Mouse (Mus musculus) lung, postnatal 0 days (tissue): ENCODE measurements around the gene Cnn2. TPM values are rescaled to one million over a fixed set of nuclear protein-coding genes. Genes with fewer than 3 reads are reported as not detected.

Source experiments
- ATAC-seq: fragments of 200-750 bp; cut with Nextera tagmentation; 2 replicates; pipeline ENCODE4 v1.8.0; 2017; ENCODE audit warnings: moderate library complexity
- DNase-seq: peaks from one replicate; pipeline ENCODE4 v3.0.0-alpha.2; 2016; ENCODE audit warnings: low spot score
- H3K27ac ChIP-seq: fragments of 300-500 bp; sonication (generic); 2 replicates; pipeline ENCODE4 v1.5.1; 2014; ENCODE audit warnings: antibody characterized with exemption, mild to moderate bottlenecking, low read length, mixed read lengths
- H3K27me3 ChIP-seq: fragments of 300-500 bp; sonication (generic); replicated peaks from 2 replicates; pipeline ENCODE4 v1.6.1; 2014; ENCODE audit warnings: low read length, mixed read lengths; ENCODE audit not compliant: insufficient read depth
- H3K36me3 ChIP-seq: fragments of 300-500 bp; sonication (generic); 2 replicates; pipeline ENCODE4 v1.6.1; 2014; ENCODE audit warnings: low read length, mixed read lengths; ENCODE audit not compliant: insufficient read depth
- H3K4me1 ChIP-seq: fragments of 300-500 bp; sonication (generic); 2 replicates; pipeline ENCODE4 v1.6.1; 2014; ENCODE audit warnings: antibody characterized with exemption, low read depth, low read length, mixed read lengths; ENCODE audit not compliant: insufficient read depth
- H3K4me2 ChIP-seq: fragments of 300-500 bp; sonication (generic); replicated peaks from 2 replicates; pipeline ENCODE4 v1.6.1; 2014; ENCODE audit warnings: low read depth, mild to moderate bottlenecking, low read length, moderate library complexity, mixed read lengths
- H3K4me3 ChIP-seq: fragments of 300-500 bp; sonication (generic); 2 replicates; pipeline ENCODE4 v1.5.1; 2014; ENCODE audit warnings: low read depth, low read length
- H3K9ac ChIP-seq: fragments of 300-500 bp; sonication (generic); replicated peaks from 2 replicates; pipeline ENCODE4 v1.6.1; 2014; ENCODE audit warnings: low read depth, mild to moderate bottlenecking
- H3K9me3 ChIP-seq: fragments of 300-500 bp; sonication (generic); 2 replicates; pipeline ENCODE4 v1.6.1; 2016; ENCODE audit warnings: low read length, mixed read lengths
- CTCF ChIP-seq: IDR thresholded peaks from 2 replicates; pipeline ENCODE4 v1.5.1; 2016; ENCODE audit warnings: antibody characterized with exemption, mild to moderate bottlenecking
- EP300 ChIP-seq: IDR thresholded peaks from 2 replicates; pipeline ENCODE4 v1.6.1; 2016; ENCODE audit warnings: antibody characterized with exemption, mild to moderate bottlenecking, control low read depth
- WGBS: fragments of 180-500 bp; shearing (Covaris S2); extraction: QIAGEN DNeasy Blood & Tissue Kit; methylation state at CpG from one replicate; pipeline ENCODE4 v1.1.7; 2014; 5-methylcytosine and 5-hydroxymethylcytosine counted together
- polyA plus RNA-seq: library from polyadenylated mRNA; unstranded; fragments of >200 nt; fragmentation: Nextera tagmentation; extraction: Ambion mirVana; gene quantifications from 2 replicates; pipeline ENCODE4 v1.2.1, GENCODE M21; 2015

The Cnn2 gene
- polyA plus RNA-seq, 1 experiment from 2014 or later: 483 TPM

GRCm38 (mm10) chr10:79947502-79947901 lies 40.9 kb upstream of the Cnn2 start:
- Histone ChIP-seq H3K9ac (no peak overlapping the region), H3K36me3 (peaks cover 31% of the 10 kb centered on the region), H3K9me3 (no peaks in the 10 kb centered on the region), H3K4me3 (no peak overlapping the region), H3K27me3 (no peaks in the 10 kb centered on the region), H3K4me2 (no peak overlapping the region), H3K4me1 (peaks cover 22% of the 10 kb centered on the region; the same call in 1 of the 2 replicates), H3K27ac (no peak overlapping the region)
- WGBS: 56% methylated on average over 6 of the region's 6 CpGs
- TF ChIP-seq EP300 (no peak), CTCF (no peak)
- ATAC-seq (0 out of 2 replicates have a peak, but pooled peaks have one; percentile 11), DNase-seq (no peak)

- Histone ChIP-seq H3K27me3 (no peaks in the 10 kb centered on the region), H3K9me3 (no peaks in the 10 kb centered on the region), H3K4me2 (no peak overlapping the region), H3K9ac (no peak overlapping the region), H3K4me1 (peaks cover 18% of the 10 kb centered on the region; the same call in 1 of the 2 replicates), H3K27ac (no peak overlapping the region), H3K36me3 (peaks cover 31% of the 10 kb centered on the region), H3K4me3 (no peak overlapping the region)
- no peak for TF ChIP-seq EP300
- WGBS: 86% methylated on average over 4 of the region's 4 CpGs
- no peak for DNase-seq
- ATAC-seq: no peak
Observed at GRCm38 (mm10) chr10:79949873-79950272, 38.5 kb upstream of the Cnn2 start.

- H3K27ac ChIP-seq: no peak overlapping the region
- H3K4me2 ChIP-seq: no peak overlapping the region
- no peak overlapping the region for H3K4me3 ChIP-seq
- H3K9ac ChIP-seq: no peak overlapping the region
- 88% methylated on average over 18 of the region's 18 CpGs for WGBS
- peaks cover 12% of the 10 kb centered on the region; the same call in 1 of the 2 replicates for H3K4me1 ChIP-seq
- no peak for TF ChIP-seq EP300
- TF ChIP-seq CTCF: no peak
- ATAC-seq: no peak
- no peak for DNase-seq
- peaks cover 31% of the 10 kb centered on the region for H3K36me3 ChIP-seq
- no peaks in the 10 kb centered on the region for H3K9me3 ChIP-seq
- H3K27me3 ChIP-seq: no peaks in the 10 kb centered on the region
Observed at GRCm38 (mm10) chr10:79950661-79951060, 37.7 kb upstream of the Cnn2 start.

- Histone ChIP-seq H3K4me2 (no peak overlapping the region), H3K36me3 (peaks cover 24% of the 10 kb centered on the region), H3K4me1 (no peaks in the 10 kb centered on the region), H3K27me3 (no peaks in the 10 kb centered on the region), H3K27ac (no peak overlapping the region), H3K9ac (no peak overlapping the region), H3K4me3 (no peak overlapping the region), H3K9me3 (no peaks in the 10 kb centered on the region)
- ATAC-seq: 0 out of 2 replicates have a peak, but pooled peaks have one; percentile 18
- peak; percentile 40 for DNase-seq
- TF ChIP-seq CTCF: peak; percentile 83
- no peak for TF ChIP-seq EP300
- 88% methylated on average over 6 of the region's 6 CpGs for WGBS
Observed at GRCm38 (mm10) chr10:79953946-79954345, 34.4 kb upstream of the Cnn2 start.

- no peak for ATAC-seq
- H3K9ac ChIP-seq: no peak overlapping the region
- peaks cover 6% of the 10 kb centered on the region; the same call in 1 of the 2 replicates for H3K4me1 ChIP-seq
- H3K4me2 ChIP-seq: no peak overlapping the region
- no peaks in the 10 kb centered on the region for H3K9me3 ChIP-seq
- H3K4me3 ChIP-seq: no peak overlapping the region
- TF ChIP-seq CTCF (no peak), EP300 (no peak)
- WGBS: 57% methylated on average over 9 of the region's 9 CpGs
- no peak overlapping the region for H3K27ac ChIP-seq
- H3K27me3 ChIP-seq: no peaks in the 10 kb centered on the region
- no peak for DNase-seq
- H3K36me3 ChIP-seq: peaks cover 9% of the 10 kb centered on the region; the same call in 1 of the 2 replicates
Observed at GRCm38 (mm10) chr10:79955691-79956090, 32.7 kb upstream of the Cnn2 start.

- 39% methylated on average over 4 of the region's 4 CpGs for WGBS
- Histone ChIP-seq H3K27ac (no peak overlapping the region), H3K4me2 (no peak overlapping the region), H3K4me1 (peaks cover 8% of the 10 kb centered on the region; the same call in 1 of the 2 replicates), H3K36me3 (0 out of 2 replicates have a peak, but pooled peaks cover 2% of the 10 kb centered on the region), H3K4me3 (no peak overlapping the region), H3K9me3 (no peaks in the 10 kb centered on the region), H3K27me3 (no peaks in the 10 kb centered on the region), H3K9ac (no peak overlapping the region)
- ATAC-seq (no peak), DNase-seq (no peak)
- TF ChIP-seq EP300: no peak
- no peak for TF ChIP-seq CTCF
Observed at GRCm38 (mm10) chr10:79956643-79957154, 31.7 kb upstream of the Cnn2 start.
